ENCODE assay signal across 12 mouse cellular contexts in genomic region chr5:118751446-118752179, GRCm38 (mm10).
DNase-seq lines count a peak whose midpoint lies in the region.
"Had no signal": no experiment of that assay in that cellular context is flagged by ENCODE, and none has a peak within 500 bp of the region (broad histone marks: within the 10 kb centered on the region; RNA-seq: fewer than 3 reads in every experiment).

No protein-coding gene starts in this region.

- DNase-seq in adrenal gland, adult 2 months: peak; percentile 33
- DNase-seq in adrenal gland, postnatal 10 days: no peak
- DNase-seq in kidney, adult 11 months: peak; percentile 34
- no peak for DNase-seq in kidney, postnatal 10 days
- peak; percentile 24 for DNase-seq in ovary, postnatal 36 days (ENCODE audit: low spot score)
- DNase-seq in ovary, postnatal 10 days (ENCODE audit: low spot score): no peak
- peak; percentile 39 to 69 for DNase-seq in kidney, postnatal 36 days
- DNase-seq in frontal cortex, postnatal 36 days (ENCODE audit: low spot score in 2 of 2): no peak
- DNase-seq: cerebellum, postnatal 25 days; forebrain, postnatal 0 days; heart, postnatal 4 days; layer of hippocampus, postnatal 36 days had no signal

Comparison
In these comparisons a context has a peak if more than half of its experiments do, and no peak if none do; other contexts are left out.
1. DNase-seq: peak in adrenal gland, adult 2 months (single experiment), kidney, adult 11 months (single experiment), ovary, postnatal 36 days (single experiment) and kidney, postnatal 36 days (2 of 2); none in adrenal gland, postnatal 10 days (single experiment), kidney, postnatal 10 days (single experiment), ovary, postnatal 10 days (single experiment) and frontal cortex, postnatal 36 days (0 of 2).